Mouse (Mus musculus): ENCODE data around the gene Faim2. TPM values are rescaled to one million over a fixed set of nuclear protein-coding genes. Genes with fewer than 3 reads are reported as not detected.
A peak's percentile ranks its signal among the peaks of the same experiment; 100 is the strongest.

The Faim2 gene
- polyA plus RNA-seq, 1 experiment from 2014 or later = 0.17 TPM

DNA sequence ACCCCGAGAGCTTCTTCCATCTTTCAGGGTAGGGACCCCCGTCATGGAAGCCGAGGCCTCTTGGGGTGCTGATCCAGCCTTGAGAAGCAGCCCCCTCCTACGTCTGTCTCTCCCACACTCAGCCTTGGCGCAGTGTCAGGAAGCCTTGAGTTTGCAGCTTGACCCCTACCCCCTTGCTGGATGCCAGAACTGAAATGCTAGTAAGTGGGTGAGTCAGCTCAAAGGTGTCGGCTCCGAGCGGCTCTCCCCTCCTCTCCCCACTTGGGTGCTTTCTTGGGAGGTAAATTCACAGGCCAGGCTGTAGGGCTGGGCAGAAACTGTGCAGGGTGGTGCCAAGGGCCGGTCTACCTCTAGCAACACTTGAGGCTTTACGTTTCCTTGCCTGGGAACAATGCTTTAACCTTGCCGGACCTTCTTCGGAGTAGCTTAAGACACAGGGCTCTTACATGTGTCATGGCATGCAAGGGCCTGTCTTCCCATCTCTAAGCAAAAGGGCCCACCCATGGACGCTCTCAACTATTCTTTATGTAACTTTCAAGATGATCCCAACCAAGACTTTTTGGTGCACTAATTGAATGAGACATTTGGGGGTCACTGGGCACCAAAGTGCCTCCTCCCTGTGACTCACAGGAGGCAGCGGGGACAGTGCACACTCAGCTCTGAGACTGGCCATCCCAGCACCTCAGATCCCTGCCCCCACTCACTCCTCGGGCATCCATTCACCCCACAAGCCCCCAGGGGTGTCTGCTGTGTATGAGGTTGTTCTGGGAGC is 22.5 kb downstream of the Faim2 start:
- no peak overlapping the region for H3K4me3 ChIP-seq
- H3K4me1 ChIP-seq = peaks cover 47% of the 10 kb centered on the region
- H3K9ac ChIP-seq = no peak overlapping the region
- peaks cover 2% of the 10 kb centered on the region for H3K27me3 ChIP-seq
- H3K4me2 ChIP-seq = no peak overlapping the region
- no peaks in the 10 kb centered on the region for H3K9me3 ChIP-seq
- H3K27ac ChIP-seq = no peak overlapping the region
- ATAC-seq (ENCODE audit: insufficient number of reproducible peaks, low FRiP score, low TSS enrichment, low read depth) = no peak
- 72% methylated on average over 15 of the region's 15 CpGs for WGBS
- no peaks in the 10 kb centered on the region for H3K36me3 ChIP-seq

DNA sequence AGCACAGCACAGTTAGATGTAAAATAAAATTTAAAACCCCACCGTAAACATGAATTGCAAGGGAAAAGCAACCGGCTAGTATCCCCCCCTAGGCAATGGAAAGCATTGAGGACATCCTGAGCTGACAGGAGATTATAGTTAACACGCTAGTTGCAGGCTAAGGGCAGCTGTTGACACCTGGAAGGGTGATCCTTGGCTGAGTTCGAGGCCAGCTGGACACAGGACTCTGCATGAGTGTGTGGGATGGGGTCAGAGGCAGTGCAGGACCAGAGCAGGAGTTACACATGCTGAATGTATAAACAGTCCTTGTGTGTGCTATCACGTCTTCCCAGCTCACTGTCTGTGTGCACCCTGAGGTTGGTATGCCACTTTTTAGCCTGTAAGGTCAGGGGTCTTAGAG is 24.7 kb downstream of the Faim2 start:
- H3K4me1 ChIP-seq = peaks cover 60% of the 10 kb centered on the region
- peaks cover 7% of the 10 kb centered on the region for H3K27me3 ChIP-seq

DNA sequence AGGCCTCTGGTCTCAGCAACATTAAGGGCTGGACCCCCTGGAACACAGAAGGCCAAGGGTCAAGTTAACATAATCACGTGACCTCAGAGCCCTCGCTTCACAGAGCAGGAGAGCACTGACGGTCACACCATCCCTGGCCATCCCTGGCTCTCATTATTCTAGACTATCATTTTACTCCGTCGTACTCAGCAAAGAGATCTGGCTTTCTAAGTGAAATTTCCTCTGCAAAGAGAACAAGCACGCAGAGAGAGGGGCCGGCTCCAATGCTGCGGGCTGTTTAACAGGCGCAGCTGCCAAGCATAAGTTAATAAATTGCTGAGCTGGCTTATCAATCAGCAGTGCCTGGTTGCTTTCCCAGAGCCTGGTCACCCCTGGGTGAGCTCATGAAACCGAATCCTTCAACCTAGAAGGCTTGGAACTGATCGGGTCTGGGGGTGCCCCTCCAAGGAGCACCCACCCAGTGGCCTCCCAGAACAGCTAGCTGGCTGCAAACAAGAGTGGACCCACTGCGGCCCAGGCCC is 25.6 kb downstream of the Faim2 start:
- Histone ChIP-seq H3K27me3 (peaks cover 7% of the 10 kb centered on the region), H3K4me1 (peaks cover 69% of the 10 kb centered on the region), H3K4me2 (peak overlapping the region; percentile 12; the same call in 1 of the 2 replicates), H3K4me3 (no peak overlapping the region), H3K9me3 (no peaks in the 10 kb centered on the region), H3K9ac (no peak overlapping the region), H3K36me3 (no peaks in the 10 kb centered on the region), H3K27ac (peak overlapping the region; percentile 76)
- peak; percentile 56; the same call in 1 of the 2 replicates for ATAC-seq (ENCODE audit: insufficient number of reproducible peaks, low FRiP score, low TSS enrichment, low read depth)
- WGBS = 28% methylated on average over 12 of the region's 12 CpGs

More for the DNA sequence above, 24.7 kb downstream of the Faim2 start:
- Histone ChIP-seq H3K27ac (no peak overlapping the region), H3K4me2 (no peak overlapping the region), H3K9ac (no peak overlapping the region), H3K36me3 (no peaks in the 10 kb centered on the region), H3K4me3 (no peak overlapping the region), H3K9me3 (no peaks in the 10 kb centered on the region)
- no peak for ATAC-seq (ENCODE audit: insufficient number of reproducible peaks, low FRiP score, low TSS enrichment, low read depth)
- 48% methylated on average over 5 of the region's 5 CpGs for WGBS

DNA sequence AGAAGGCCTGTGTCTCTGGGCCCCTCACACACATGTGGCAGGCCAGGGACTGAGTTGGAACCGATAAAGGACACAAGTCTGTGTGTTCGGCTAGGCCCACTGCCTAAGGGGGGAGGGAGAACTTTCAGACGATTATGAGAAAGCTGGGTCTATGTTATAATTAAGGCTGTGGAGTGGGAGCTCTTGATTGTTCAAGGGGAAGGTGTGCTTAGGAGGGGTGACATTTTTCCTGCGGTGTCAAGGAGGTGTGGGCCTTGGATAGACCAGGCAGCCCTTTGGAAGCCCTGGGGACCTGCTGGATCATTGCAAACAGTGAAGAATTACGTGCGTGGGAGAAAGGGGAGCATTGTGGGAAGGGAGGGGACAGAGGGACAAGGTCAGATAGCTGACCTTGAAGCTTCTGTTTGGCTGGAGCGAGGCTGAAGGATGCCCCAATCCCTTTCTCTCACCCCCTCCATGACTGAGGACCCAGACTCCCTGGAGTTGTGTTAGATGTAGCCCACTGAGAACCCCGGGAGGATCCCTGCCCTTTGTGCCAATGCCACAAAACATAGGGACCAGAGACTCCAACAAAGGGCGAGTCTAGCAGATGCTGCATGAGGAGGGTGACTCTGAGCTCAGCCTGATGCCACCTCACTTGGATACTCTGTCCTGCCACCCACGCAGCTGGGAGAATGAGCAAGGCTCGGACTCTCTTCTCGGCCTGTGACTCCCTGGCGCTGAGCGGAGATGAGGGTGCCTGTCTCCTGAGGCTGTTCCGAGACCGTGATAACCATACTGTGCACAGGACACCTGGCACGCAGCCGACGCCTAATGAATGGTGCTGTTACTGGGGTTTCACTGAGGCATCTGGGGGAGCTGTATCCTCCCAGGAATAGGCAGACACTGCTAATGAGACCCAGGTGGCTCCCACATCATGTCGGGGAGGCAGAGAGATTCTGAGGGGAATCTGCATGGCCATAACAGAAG is 26.4 kb downstream of the Faim2 start:
- ATAC-seq (ENCODE audit: insufficient number of reproducible peaks, low FRiP score, low TSS enrichment, low read depth) = no peak
- no peaks in the 10 kb centered on the region for H3K36me3 ChIP-seq
- H3K27me3 ChIP-seq = peaks cover 7% of the 10 kb centered on the region
- H3K9ac ChIP-seq = no peak overlapping the region
- no peak overlapping the region for H3K4me3 ChIP-seq
- H3K4me1 ChIP-seq = peaks cover 72% of the 10 kb centered on the region
- peak overlapping the region; percentile 76 for H3K27ac ChIP-seq
- peak overlapping the region; percentile 12; the same call in 1 of the 2 replicates for H3K4me2 ChIP-seq
- H3K9me3 ChIP-seq = no peaks in the 10 kb centered on the region
- 51% methylated on average over 20 of the region's 20 CpGs for WGBS

DNA sequence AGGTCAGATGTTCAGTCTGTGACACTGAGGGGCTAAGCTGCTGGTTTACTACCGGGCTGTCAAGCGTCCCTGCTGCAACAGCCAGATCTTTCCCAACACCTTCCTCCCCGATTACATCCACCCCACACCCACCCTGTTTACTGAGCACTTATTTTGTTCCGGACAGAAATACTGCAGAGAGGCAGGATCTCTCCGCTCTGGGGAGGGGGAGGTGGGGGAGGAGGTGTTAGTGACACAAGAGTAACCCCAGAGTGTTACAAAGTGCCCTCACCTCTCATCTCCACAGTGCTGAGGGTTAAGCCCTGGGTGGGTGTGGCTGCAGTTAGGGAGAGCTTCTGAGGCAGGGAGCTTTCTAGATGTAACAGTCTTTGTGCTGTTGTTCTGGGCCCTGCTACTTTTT is 27.6 kb downstream of the Faim2 start:
- peaks cover 64% of the 10 kb centered on the region for H3K4me1 ChIP-seq

DNA sequence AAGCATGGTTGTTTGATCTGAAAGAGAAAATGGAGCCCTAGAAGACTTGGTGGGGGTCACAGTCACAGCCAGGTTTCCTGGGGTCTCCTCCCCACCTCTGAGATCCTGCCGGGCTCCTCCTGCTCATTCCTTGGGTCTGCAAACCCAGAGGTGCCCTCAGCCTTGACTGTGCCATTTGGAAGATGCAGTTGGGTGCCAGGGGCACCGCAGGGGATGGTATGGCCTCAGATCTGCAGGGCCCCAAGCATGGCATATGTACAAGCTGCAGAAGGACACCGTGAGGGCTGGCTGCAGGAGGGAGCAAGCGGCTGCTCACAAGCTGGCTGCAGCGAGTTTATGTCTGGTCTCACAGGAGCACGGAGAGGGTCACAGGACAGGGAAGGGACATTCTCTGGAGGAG is 28.2 kb downstream of the Faim2 start:
- WGBS = 51% methylated on average over 6 of the region's 6 CpGs
- H3K4me1 ChIP-seq = peaks cover 62% of the 10 kb centered on the region

More for the DNA sequence above, 27.6 kb downstream of the Faim2 start:
- Histone ChIP-seq H3K4me2 (no peak overlapping the region), H3K9me3 (no peaks in the 10 kb centered on the region), H3K27ac (no peak overlapping the region), H3K4me3 (no peak overlapping the region), H3K36me3 (no peaks in the 10 kb centered on the region), H3K27me3 (peaks cover 7% of the 10 kb centered on the region), H3K9ac (no peak overlapping the region)
- ATAC-seq (ENCODE audit: insufficient number of reproducible peaks, low FRiP score, low TSS enrichment, low read depth) = no peak
- 39% methylated on average over 5 of the region's 5 CpGs for WGBS

DNA sequence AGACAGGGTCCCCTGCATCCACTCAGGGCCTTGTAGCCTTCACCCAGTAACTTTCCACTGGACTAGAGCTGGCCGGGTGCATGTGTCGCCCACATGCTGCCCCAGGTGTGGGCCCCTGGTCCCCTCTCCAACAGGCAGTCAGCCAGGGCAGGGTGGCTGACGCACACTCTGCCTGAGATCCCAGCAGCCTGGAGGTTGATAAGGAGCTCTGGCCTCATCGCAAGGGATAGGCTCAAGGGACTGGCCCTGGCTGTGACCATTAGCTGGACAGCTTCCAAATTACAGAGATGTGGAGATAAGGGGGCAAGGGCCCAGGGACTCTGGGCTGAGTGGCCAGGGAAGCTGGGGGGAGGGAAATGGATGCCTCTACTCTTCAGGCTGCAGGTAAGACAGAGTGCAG is 29.2 kb downstream of the Faim2 start:
- Histone ChIP-seq H3K4me2 (no peak overlapping the region), H3K9ac (no peak overlapping the region), H3K4me3 (no peak overlapping the region), H3K27me3 (peaks cover 8% of the 10 kb centered on the region; the same call in 1 of the 2 replicates), H3K36me3 (no peaks in the 10 kb centered on the region), H3K9me3 (no peaks in the 10 kb centered on the region), H3K4me1 (peaks cover 56% of the 10 kb centered on the region), H3K27ac (no peak overlapping the region)
- 59% methylated on average over 4 of the region's 4 CpGs for WGBS
- ATAC-seq (ENCODE audit: insufficient number of reproducible peaks, low FRiP score, low TSS enrichment, low read depth) = no peak

More for the DNA sequence above, 28.2 kb downstream of the Faim2 start:
- no peak overlapping the region for H3K4me2 ChIP-seq
- no peak overlapping the region for H3K27ac ChIP-seq
- no peak overlapping the region for H3K9ac ChIP-seq
- no peaks in the 10 kb centered on the region for H3K36me3 ChIP-seq
- H3K9me3 ChIP-seq = no peaks in the 10 kb centered on the region
- H3K4me3 ChIP-seq = no peak overlapping the region
- peaks cover 7% of the 10 kb centered on the region; the same call in 1 of the 2 replicates for H3K27me3 ChIP-seq
- no peak for ATAC-seq (ENCODE audit: insufficient number of reproducible peaks, low FRiP score, low TSS enrichment, low read depth)

DNA sequence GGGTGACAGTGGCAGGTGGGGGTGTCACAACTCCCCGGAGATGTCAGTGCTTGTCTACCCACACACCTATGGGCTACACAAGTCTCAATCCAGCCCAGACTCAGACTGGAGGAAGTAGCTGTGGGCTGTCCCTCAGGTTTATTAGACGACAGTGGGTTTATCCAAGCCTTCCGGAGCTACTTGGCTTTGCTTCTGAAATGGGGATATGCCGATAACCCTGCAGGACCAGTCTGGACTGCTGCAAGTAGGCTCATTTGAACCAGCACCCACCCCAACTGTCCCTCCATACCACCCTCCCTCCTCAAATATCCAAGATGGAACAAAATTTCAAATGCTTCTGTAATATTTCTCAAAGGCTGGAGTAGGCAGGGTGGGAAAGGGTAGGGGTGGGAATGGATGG is 29.6 kb downstream of the Faim2 start:
- peaks cover 52% of the 10 kb centered on the region for H3K4me1 ChIP-seq
- H3K27ac ChIP-seq = no peak overlapping the region
- H3K4me2 ChIP-seq = no peak overlapping the region
- peaks cover 8% of the 10 kb centered on the region; the same call in 1 of the 2 replicates for H3K27me3 ChIP-seq
- H3K9me3 ChIP-seq = no peaks in the 10 kb centered on the region
- ATAC-seq (ENCODE audit: insufficient number of reproducible peaks, low FRiP score, low TSS enrichment, low read depth) = no peak
- H3K36me3 ChIP-seq = no peaks in the 10 kb centered on the region
- H3K4me3 ChIP-seq = no peak overlapping the region
- 65% methylated on average over 4 of the region's 4 CpGs for WGBS
- no peak overlapping the region for H3K9ac ChIP-seq

DNA sequence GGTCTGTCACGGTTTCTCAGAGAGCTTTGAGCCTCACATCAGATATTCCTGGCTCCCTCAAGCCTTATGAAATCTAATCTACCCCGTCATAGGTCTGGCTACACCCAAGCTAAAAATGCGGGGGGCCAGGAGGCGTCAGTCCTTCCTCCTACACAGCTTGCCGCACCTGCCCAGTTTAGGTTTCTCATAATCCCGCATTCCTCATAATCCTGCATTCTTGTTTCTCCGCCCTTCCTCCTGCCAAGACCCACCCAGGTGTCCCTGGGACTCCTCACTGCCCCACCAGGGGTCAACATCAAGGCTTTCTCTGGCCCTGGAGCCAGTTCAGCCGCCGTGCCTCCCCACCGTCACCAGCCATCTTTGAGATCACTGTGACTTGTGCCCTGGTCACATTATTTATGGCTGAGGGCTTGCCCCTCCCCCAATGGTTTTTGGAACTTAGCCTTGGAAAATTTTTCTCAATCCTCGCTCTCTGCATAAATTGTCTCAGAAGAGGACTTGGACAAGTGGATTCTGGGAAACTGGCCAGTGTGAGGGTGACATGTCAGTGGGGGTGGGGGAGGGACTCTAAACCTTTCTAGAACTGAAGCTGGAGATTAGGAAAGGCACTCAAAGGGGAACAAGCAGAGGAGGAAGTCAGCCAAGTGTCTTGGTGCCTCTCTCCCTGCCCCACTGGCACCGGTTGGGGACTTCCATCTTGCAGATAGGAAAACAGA is 30.3 kb downstream of the Faim2 start:
- 0 out of 2 replicates have a peak, but pooled peaks have one; percentile 30 for ATAC-seq (ENCODE audit: insufficient number of reproducible peaks, low FRiP score, low TSS enrichment, low read depth)
- Histone ChIP-seq H3K4me2 (no peak overlapping the region), H3K4me1 (peaks cover 45% of the 10 kb centered on the region), H3K9me3 (no peaks in the 10 kb centered on the region), H3K27ac (peak overlapping the region; percentile 47; the same call in 1 of the 2 replicates), H3K27me3 (peaks cover 8% of the 10 kb centered on the region; the same call in 1 of the 2 replicates), H3K9ac (no peak overlapping the region), H3K4me3 (no peak overlapping the region), H3K36me3 (no peaks in the 10 kb centered on the region)
- 39% methylated on average over 12 of the region's 12 CpGs for WGBS

DNA sequence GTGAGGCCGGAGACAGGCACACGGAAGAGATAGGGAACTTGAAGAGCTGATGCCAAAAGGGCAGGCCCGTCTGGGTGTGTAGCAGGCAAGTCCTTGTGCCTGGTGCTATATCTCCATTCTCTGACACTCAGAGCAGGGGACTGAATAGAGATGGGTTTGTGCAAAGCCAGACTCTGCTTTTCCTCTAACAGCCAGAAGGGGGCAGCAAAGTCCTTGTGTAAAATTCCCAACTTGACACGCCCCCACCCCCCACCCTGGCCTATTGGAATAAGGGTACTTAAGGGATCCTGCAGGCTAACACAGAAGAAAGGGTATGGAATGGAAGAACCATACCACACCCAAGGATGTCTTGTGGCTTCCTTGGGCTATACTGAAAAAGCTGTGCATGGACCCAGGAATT is 30.9 kb downstream of the Faim2 start:
- Histone ChIP-seq H3K4me3 (no peak overlapping the region), H3K27me3 (peaks cover 8% of the 10 kb centered on the region; the same call in 1 of the 2 replicates), H3K9ac (no peak overlapping the region), H3K27ac (peak overlapping the region; percentile 47; the same call in 1 of the 2 replicates), H3K36me3 (no peaks in the 10 kb centered on the region), H3K4me1 (peaks cover 40% of the 10 kb centered on the region), H3K9me3 (no peaks in the 10 kb centered on the region), H3K4me2 (no peak overlapping the region)
- ATAC-seq (ENCODE audit: insufficient number of reproducible peaks, low FRiP score, low TSS enrichment, low read depth) = no peak
- WGBS = 14% methylated on average over 4 of the region's 4 CpGs

DNA sequence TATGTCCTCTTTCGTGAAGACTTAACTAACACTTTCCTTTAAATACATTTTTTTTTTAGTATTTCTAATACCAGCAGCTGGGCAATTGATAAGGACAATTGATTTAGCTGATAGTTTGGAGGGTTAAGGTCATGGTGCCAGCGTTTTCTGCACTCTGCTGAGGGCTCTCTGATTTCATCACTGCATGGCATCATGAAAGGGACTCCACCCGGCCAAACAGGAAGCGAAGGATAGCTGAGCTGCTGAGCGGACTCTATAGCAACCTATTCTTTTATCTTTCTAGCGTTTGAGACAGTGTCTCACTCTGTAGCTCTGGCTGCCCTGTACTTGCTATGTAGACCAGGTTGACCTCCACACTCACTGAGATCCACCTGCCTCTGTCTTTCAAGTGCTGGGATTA is 43.2 kb downstream of the Faim2 start:
- Histone ChIP-seq H3K4me2 (no peak overlapping the region), H3K4me3 (no peak overlapping the region), H3K27ac (no peak overlapping the region), H3K9me3 (no peaks in the 10 kb centered on the region), H3K36me3 (no peaks in the 10 kb centered on the region), H3K27me3 (peaks cover 3% of the 10 kb centered on the region; the same call in 1 of the 2 replicates), H3K4me1 (no peaks in the 10 kb centered on the region), H3K9ac (no peak overlapping the region)
- no peak for ATAC-seq (ENCODE audit: insufficient number of reproducible peaks, low FRiP score, low TSS enrichment, low read depth)
- WGBS = 71% methylated on average over 6 of the region's 6 CpGs

Measured in limb, embryonic 15.5 days (tissue).